24 mouse cellular contexts compared by ENCODE assay signal in genomic region chr7:91720318-91720717, GRCm38 (mm10).
"Had no signal": no experiment of that assay in that cellular context is flagged by ENCODE, and none has a peak within 500 bp of the region (broad histone marks: within the 10 kb centered on the region; RNA-seq: fewer than 3 reads in every experiment).

No protein-coding gene starts in this region.

- H3K4me1 ChIP-seq: limb, embryonic 10.5 days; limb, embryonic 13.5 days; liver, embryonic 12.5 days; liver, embryonic 15.5 days; lung, embryonic 15.5 days; midbrain, embryonic 10.5 days; midbrain, embryonic 13.5 days; neural tube, embryonic 12.5 days; neural tube, embryonic 15.5 days; stomach, embryonic 15.5 days had no signal

- H3K27ac ChIP-seq: kidney, postnatal 0 days; limb, embryonic 10.5 days; limb, embryonic 13.5 days; liver, embryonic 12.5 days; liver, embryonic 15.5 days; lung, embryonic 15.5 days; midbrain, embryonic 10.5 days; midbrain, embryonic 13.5 days; neural tube, embryonic 12.5 days; neural tube, embryonic 15.5 days; stomach, embryonic 15.5 days had no signal

- H3K4me2 ChIP-seq: limb, embryonic 13.5 days; liver, embryonic 12.5 days; liver, embryonic 15.5 days; lung, embryonic 15.5 days; midbrain, embryonic 13.5 days; neural tube, embryonic 12.5 days; neural tube, embryonic 15.5 days; stomach, embryonic 15.5 days had no signal

- DNase-seq: kidney, adult 2 months; kidney, postnatal 25 days; layer of hippocampus, postnatal 36 days; liver; lung, adult 18-20 months; lung, postnatal 10 days; lung, postnatal 36 days; right cerebral cortex, adult 18-20 months; right cerebral cortex, postnatal 14 days; right cerebral cortex, postnatal 4 days; thymus, adult 18-20 months; thymus, postnatal 36 days had no signal

- H3K36me3 ChIP-seq: limb, embryonic 10.5 days; limb, embryonic 13.5 days; liver, embryonic 12.5 days; liver, embryonic 15.5 days; lung, embryonic 15.5 days; midbrain, embryonic 10.5 days; midbrain, embryonic 13.5 days; neural tube, embryonic 12.5 days; neural tube, embryonic 15.5 days; stomach, embryonic 15.5 days had no signal

- H3K9ac ChIP-seq: limb, embryonic 13.5 days; liver, embryonic 12.5 days; liver, embryonic 15.5 days; lung, embryonic 15.5 days; midbrain, embryonic 13.5 days; neural tube, embryonic 12.5 days; neural tube, embryonic 15.5 days; stomach, embryonic 15.5 days had no signal

- ATAC-seq: liver, embryonic 12.5 days; midbrain, embryonic 13.5 days had no signal

- H3K9me3 ChIP-seq: limb, embryonic 10.5 days; limb, embryonic 13.5 days; liver, embryonic 12.5 days; liver, embryonic 15.5 days; lung, embryonic 15.5 days; megakaryocyte, embryonic 14.5 days; midbrain, embryonic 10.5 days; midbrain, embryonic 13.5 days; neural tube, embryonic 12.5 days; neural tube, embryonic 15.5 days; stomach, embryonic 15.5 days had no signal

- H3K27me3 ChIP-seq: limb, embryonic 13.5 days; liver, embryonic 12.5 days; liver, embryonic 15.5 days; lung, embryonic 15.5 days; megakaryocyte, embryonic 14.5 days; midbrain, embryonic 13.5 days; neural tube, embryonic 12.5 days; neural tube, embryonic 15.5 days; stomach, embryonic 15.5 days had no signal

- H3K4me3 ChIP-seq: limb, embryonic 10.5 days; limb, embryonic 13.5 days; liver, embryonic 12.5 days; liver, embryonic 15.5 days; lung, embryonic 15.5 days; megakaryocyte, embryonic 14.5 days; midbrain, embryonic 10.5 days; midbrain, embryonic 13.5 days; neural tube, embryonic 12.5 days; neural tube, embryonic 15.5 days; stomach, embryonic 15.5 days had no signal
